Mouse (Mus musculus) WW6 (cell line): Measurements from ENCODE around the gene Unc45b.
"Not testable (repeated sequence)": the region's sequence is repeated elsewhere in the genome, so short reads cannot be mapped to it uniquely, and the experiment has no call there.

Experiments
- DNase-seq: peaks from one replicate; pipeline ENCODE4 v3.0.0-alpha.2; 2013; ENCODE audit warnings: low read depth, low spot score

Gene Unc45b

DNA sequence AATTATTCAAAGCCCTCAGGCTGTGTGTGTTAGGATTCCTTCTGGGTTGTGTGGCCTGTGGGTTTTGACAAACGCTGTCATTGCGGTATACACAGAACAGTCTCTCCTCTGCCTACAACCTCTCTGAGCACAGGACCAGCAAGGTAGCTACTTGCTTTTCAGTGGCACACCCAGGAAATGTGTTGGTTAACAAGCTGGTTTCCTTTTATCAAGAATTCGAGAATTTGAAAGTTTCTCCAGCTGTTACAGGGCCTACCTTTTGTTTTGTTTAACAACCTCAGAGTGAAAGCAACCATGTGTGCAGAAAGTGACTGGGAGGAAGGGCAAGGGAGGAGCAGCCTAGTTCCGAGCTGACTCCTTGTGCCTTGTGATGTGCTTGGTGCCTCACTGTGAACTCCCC lies 37.1 kb downstream of the Unc45b start:
- no peak for DNase-seq

- no peak for DNase-seq
Observed at GRCm38 (mm10) chr11:82949036-82949435, 38.7 kb downstream of the Unc45b start.

GRCm38 (mm10) chr11:82950736-82951481 lies 40.6 kb downstream of the Unc45b start, which contains the start of gene Slfn5:
Gene Slfn5 (plus strand): TSS chr11:82951349.
- DNase-seq, result no peak

DNA sequence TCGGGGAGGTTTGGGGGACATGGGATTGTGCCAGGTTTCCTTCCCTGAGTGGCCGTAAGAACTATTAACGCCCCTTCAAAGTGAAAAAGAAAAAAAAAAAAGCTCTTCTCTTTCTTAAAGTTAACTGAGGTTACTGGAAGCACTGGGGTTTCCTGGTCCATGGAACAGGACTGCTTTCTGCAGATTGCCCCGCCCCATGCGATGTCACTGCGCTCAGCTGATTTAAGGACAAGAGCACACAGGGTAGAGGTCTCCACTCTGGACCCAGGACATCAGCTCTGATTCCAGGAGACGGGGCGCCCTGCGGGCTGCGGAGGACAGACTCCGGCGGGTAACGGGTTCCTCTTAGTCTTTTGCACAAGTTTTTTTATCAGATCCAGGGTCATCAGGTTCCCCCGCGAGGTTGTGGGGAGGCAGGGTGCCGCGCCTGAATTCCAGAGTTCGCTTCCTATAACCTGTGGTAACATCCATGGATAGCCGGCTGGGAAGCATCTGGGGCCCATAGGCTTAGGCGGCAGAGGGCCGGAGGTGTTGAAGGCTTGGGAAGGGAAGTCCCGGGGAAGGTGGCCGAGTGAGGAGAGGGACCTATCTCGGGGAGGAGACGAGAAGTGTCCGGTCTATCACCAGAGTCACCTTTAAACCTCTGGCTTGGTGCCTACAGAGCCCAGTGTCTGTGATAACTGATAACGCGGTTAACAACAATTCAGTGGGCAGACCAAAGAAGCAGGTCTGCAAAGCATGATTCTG lies 41.7 kb downstream of the Unc45b start:
- no peak for DNase-seq

GRCm38 (mm10) chr11:82952612-82953542 lies 42.5 kb downstream of the Unc45b start:
- DNase-seq, result no peak

- DNase-seq, result no peak
Observed at GRCm38 (mm10) chr11:82954631-82955030, 44.3 kb downstream of the Unc45b start.

- DNase-seq, result no peak
Observed at GRCm38 (mm10) chr11:82956925-82957324, 46.6 kb downstream of the Unc45b start.

GRCm38 (mm10) chr11:82959613-82960012 lies 49.3 kb downstream of the Unc45b start:
- no peak for DNase-seq

- DNase-seq, result no peak
Observed at GRCm38 (mm10) chr11:82961743-82962142, 51.4 kb downstream of the Unc45b start.

DNA sequence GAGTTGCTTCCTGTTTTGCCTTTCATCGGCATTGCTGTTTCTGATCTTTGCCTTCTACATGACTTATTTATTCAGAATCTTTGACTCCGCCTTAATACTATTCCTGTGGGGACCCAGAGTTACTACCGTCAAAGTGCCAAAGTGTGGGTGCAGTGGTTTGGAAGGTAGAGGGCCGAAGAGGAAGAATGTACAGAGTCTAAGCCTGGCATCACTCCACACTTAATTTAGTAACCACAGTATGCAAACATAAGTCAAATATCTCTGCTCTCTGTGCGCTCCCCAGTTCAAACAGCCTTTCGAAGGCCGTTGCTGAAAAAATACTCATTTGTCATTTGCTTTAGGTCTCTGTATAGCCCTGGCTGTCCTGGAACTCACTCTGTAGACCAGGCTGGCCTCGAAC lies 51.9 kb downstream of the Unc45b start:
- DNase-seq, result no peak

- no peak for DNase-seq
Observed at GRCm38 (mm10) chr11:82970712-82971589, 60.6 kb downstream of the Unc45b start.

DNA sequence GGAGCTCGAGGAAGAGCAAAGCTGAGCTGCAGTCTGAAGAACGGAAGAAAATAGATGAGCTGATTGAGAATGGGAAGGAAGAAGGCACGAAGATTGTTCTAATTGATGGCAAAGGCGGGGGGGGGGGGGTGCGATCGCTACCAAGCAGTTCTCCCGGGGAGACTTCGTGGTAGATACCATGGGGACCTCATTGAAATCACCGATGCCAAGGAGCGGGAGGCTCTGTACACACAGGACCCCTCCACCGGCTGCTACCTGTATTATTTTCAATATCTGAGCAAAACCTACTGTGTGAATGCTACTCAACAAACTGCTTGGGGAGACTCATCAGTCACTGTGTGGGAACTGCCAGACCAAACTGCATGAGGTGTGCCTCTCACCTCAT lies 61.2 kb downstream of the Unc45b start:
- DNase-seq, result no peak

DNA sequence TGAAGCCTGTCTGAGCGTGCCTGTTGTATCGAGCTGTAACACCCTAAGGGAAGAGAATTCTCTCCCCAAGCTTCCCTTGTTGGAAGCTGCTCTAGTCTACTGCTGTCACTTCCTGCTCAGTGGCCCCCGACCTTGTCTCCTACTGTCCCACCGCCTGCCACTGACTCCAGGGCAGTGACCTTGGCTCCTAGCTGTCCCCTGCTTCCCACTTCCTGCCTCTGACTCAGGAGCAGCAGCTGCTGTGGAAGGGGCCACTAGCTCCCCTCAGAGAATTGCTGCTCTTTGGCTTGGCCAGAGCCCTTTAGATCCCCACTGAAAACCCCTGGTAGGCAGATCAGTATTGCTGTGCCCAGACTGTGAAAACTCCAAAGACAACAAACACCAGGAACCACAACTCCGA lies 63.6 kb downstream of the Unc45b start:
- no peak for DNase-seq

DNA sequence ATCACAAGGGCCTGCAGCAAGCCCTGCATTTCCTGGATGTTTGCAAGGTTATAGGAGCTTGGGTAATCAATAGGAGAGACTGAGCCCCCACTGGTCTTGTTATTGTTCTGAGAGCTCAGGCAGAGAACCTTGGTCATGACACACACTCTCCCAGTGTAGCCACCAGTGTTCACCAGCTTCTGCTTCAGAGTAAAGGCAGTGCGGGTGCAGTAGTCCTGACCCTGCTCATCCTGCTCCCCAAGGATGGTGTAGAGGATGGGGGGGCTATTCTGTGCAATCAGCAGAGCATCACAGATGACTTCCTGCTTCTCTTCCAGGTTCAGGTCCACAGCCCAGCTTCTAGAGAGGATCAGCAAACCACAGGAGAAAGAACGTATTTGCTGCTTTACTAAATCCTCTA lies 72.1 kb downstream of the Unc45b start:
- not testable (repeated sequence) for DNase-seq

DNA sequence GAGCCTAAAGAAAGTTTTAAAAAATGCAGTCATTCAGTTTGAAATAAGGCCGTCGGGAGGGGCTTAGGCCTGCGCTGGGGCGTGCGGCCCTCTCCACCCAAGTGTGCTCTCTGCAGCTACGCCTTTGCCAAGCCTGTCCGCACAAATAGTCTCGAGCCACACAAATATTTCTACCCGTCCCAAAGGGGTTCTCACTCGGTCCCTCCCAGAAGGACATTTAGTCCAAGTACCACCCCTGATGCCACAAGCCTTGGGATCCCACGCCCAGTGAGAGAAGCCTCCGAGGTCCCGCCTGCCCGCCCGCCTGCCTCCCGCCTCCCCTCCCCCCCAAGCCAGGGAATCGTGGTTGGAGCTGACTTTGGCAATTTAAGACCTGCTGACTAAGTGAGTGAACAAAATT lies 72.8 kb downstream of the Unc45b start:
- no peak for DNase-seq

- no peak for DNase-seq
Observed at GRCm38 (mm10) chr11:82987621-82988020, 77.3 kb downstream of the Unc45b start.

DNA sequence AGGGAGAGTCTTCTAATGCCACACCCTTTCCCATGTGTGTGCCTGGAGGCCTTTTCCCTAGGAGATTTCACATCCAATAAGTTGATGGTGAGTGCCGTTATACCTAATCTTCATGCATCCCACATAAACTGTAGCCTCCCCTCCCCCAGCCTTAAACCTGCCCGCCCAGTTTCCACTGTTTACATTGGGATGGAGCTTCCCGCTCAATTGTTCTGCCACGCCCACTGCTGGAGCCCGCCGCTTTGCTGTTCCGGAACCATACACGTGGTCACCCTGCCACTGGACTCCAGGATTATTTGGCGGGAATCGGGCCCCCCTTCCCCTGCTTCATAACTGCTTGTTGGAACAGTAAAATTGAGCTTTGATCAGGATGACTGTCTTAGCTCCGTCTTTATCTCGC lies 79.0 kb downstream of the Unc45b start:
- no peak for DNase-seq

DNA sequence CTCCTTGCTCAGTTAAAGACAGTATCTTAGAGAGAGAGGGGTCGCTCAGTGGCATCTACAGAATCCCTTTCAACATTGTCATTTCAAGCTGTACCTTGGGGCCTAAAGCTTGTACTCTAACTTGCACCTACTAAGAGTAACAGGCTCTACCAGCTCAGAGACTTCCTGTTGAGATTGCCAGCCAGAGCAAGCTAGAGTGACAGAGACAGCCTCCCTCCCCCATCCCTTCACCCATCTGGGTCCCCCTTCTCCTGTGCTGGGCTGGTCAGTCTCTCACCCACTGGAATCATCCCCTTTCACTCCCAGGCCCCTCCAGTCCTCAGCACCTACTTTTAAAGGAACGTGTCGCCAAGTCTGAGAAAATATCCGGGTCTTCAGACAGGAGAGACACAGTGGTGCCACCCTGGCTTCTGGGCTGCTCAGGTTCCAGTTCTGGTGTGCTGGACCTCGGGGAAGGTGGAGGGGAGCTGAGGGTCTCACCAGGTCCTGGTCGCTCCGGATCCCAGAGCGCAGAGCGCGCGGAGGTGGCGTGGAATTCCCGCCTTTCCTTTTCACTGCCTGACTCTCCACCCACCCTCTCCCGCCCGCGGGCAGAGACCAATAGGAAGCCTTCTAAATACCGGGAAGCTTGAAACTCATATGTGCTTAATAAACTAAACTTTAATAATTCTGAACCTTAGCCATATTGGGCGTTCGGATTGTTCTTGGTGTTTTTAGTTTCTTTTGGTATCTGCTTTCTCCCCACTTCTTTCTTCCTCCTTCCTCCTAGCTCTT lies 80.4 kb downstream of the Unc45b start:
- DNase-seq, result not testable (repeated sequence)

GRCm38 (mm10) chr11:82991469-82992166 lies 81.3 kb downstream of the Unc45b start, which contains the start of gene Slfn9:
Gene Slfn9 (minus strand): TSS chr11:82991830.
- peak; percentile 45 for DNase-seq
